Mouse (Mus musculus): ENCODE measurements around the gene Plek.

The Plek gene

DNA sequence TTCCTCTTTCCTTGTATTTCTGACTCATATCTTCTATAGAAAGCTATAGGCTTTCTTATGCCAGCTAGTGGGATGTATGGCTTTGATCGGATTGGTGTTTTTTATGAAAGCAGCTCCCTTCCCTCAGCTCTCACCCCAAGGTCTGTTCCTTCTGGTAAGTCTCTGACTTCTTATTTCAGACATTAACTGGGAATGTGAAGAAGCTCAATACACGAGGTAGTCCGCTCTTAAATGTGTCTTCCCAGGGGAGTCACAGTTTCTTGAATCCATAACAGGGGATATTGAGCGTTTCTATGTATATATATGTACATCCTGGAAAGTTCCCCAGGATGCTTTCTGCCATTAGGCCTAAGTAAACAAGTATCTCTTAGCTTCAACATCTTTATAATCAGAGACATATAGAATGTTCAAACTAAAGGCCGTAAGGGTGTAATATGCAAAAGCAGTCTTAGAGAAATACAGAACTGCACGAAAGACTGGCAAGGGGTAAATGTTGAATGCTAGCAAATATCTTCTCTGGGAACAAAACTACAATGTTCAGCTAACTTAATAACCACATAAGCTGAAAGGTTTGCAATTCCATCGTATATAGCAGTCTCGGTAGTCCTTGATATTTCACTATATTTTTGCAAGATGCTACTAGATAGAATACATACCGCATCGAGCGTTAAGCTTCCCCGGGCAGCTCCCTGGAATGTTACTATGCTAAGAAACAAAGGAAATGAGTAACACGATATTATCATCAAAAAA lies 101.8 kb downstream of the Plek start:
- DNase-seq, result no peak

DNA sequence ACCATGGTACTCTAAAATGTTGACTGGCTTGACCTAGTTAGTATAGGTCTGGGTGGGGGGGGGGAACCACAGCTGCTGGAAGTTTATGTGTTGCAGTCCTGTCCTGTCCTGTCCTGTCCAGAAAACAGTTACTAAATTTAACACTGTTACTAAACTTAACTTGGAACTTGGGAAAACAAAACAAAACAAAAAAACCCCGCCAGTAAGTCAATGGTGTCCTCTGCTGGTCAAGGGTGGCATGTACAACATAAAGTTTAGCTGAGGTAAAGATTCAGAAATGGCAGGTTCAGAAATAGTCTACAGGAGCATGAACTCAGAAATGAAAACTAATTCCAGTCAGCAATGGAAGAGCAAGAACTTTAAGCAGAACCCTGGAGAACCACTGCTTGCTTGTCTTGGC lies 103.4 kb downstream of the Plek start:
- DNase-seq, result peak; percentile 59 to 65

DNA sequence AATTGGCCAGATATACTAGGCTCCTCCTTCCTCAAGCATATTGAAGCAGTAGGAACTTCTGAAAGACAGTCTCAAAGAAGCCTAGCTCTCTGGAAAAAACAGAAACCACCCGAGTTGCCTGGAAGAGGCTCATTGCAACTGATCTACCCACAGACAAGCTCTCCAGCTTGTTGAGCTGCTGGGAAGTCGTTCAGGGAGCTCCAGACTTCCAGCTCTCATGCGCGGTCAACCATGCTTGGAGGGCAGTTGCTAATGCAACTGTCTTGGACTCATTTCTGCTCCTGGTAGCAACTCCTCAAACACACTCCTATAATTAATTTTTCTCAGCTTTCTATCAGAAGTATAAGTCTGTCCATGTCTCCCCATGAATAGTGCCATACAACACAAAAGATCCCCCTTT lies 109.2 kb downstream of the Plek start:
- no peak for DNase-seq

DNA sequence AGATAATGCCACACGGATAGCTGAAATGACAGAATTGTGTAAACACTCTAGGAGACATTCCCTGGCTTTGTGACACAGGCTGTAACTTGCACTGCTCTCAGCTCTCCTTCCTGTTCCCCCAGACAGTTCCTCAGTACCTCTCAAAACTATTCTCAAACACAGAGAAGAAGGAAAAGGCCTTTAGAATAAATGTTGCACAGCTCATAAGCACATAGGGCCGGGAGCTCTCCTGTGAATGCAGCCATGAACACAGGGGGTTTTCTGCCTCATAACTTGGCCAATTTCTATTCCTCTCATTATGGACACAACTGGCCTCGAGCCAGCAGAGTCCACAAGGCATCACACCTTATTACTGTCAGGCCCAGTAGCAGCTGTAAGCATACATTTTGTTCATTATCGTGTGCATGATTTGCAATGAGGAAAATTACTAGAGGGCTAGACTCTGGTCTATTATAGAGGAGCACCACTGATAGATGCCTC lies 110.2 kb downstream of the Plek start:
- no peak for DNase-seq

DNA sequence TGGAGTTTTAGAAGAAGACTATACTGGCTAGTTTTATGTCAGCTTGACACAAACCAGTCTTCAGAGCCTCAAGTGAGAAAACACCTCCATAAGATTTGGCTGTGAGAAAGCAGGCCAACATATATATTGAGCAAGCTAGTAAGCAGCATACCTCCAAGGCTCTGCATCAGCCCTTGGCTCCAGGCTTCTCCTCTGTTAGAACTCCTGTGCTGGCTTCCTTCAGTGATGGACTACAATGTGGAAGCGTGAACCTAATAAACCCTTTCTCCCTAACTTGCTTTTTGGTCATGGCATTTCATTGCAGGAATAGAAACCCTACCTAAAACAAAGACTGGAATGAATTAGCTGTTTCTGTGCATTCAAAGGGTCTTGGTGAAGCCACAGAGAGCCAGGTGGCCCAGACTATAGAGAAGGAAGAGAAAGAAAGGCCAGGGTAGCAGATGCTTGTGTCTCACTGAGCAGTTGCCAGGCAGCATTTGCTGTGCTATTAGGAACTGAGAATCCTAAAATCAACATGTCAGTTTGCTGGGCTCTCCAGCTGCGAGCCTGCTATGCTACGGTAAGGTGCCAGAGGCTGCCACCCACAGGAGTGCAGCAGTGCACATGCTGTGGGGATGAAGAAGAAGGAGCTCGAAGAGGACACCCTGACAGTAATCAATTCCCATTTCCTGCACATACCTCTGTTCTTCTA lies 110.9 kb downstream of the Plek start:
- DNase-seq, result no peak

DNA sequence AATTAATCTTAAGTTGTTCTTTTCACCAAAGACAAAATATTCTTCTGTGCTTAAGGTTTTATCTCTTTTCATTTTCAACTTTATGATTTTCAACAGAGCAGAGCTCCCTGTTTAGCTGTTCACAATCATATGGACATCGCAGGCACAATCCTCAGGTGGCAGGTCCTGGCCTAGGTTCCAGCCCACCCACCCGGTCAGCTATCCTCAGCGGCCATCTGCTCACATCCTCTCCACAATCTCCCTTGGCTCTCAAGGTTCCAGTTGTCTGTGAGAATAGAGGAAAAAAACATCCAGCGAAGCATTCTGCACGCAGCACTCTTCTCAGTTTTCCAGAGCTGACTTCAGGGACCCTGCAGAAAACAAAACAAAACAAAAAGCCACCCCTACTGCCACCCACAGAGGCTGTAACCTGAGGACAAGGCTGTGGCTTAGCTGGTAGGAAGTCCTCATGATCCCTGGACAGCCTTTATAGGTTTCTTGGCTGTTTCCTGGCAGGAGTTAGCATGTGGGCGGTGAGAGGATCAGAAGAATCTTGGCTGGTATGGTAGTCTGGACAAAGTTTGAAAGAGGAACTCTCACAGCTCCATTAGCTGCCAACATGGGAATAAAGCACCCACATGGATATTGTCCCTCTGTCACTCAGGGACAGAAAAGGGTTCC lies 116.5 kb downstream of the Plek start:
- no peak for DNase-seq

DNA sequence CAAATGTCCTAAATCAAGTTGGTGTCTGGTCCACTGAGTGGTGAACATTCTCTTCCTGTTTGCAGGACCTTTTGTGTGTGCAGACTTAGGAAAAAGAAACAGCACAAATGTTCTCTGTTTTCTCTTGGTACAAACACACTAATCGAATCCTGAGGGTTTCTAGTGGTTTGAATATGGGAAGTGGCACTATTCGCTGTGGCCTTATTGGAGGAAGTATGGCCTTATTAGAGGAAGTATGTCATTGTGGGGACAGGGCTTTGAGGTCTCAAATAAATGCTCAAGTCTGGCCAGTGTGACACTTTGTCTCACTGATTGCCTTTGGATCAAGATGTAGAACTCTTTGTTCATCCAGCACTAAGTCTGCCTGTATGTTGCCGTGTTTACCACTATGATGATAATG lies 120.0 kb downstream of the Plek start:
- DNase-seq, result no peak
